Mouse (Mus musculus) stomach, postnatal 0 days (tissue): ENCODE results near the gene Olfr365.

ENCODE experiments used
- CTCF ChIP-seq: IDR thresholded peaks from 2 replicates; pipeline ENCODE4 v1.5.1; 2016; ENCODE audit warnings: antibody characterized with exemption, low read depth, mild to moderate bottlenecking, moderate library complexity
- EP300 ChIP-seq: optimal IDR thresholded peaks from 2 replicates; pipeline ENCODE3; 2016; ENCODE audit warnings: antibody characterized with exemption

DNA sequence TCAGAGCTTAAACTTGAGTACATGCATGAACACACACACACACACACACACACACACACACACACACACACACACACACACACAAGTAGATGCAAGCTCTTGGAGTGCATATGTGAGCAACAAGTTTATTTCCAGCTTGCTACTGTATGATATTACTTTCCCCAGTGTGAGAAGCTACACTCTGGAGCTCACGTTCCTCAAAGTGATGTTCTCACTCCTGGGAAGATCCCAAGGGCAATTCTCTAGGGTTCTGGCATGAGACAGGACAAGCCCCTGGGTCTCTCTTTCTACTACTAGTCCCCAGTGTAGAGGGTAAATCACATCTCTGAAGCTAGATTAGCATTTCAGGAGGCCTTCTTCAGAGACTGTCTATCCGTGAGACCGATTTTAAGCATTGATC is 49.0 kb upstream of the Olfr365 start, which contains the start of gene Olfr364-ps1:
- TF ChIP-seq CTCF (no peak), EP300 (no peak)
